Mouse (Mus musculus) forebrain, embryonic 15.5 days (tissue): ENCODE measurements at regions not wholly inside any gene's neighbourhood (a gene's known extent, or its start where the extent isn't known, plus 50 kb on each side); places are given as distances from the start of the nearest gene placed in this dataset.

Source experiments
- ATAC-seq: fragments of 200-750 bp; cut with Nextera tagmentation; replicated peaks from 2 replicates; pipeline ENCODE4 v1.8.0; 2017; ENCODE audit warnings: mild to moderate bottlenecking, moderate TSS enrichment, moderate library complexity
- H3K27ac ChIP-seq: fragments of 300-500 bp; sonication (generic); replicated peaks from 2 replicates; pipeline ENCODE4 v1.5.1; 2015; ENCODE audit warnings: mild to moderate bottlenecking, inconsistent platforms
- H3K27me3 ChIP-seq: fragments of 300-500 bp; sonication (generic); 2 replicates; pipeline ENCODE4 v1.6.1; 2015; ENCODE audit warnings: inconsistent platforms
- H3K36me3 ChIP-seq: fragments of 300-500 bp; sonication (generic); 2 replicates; pipeline ENCODE4 v1.6.1; 2015; ENCODE audit warnings: mild to moderate bottlenecking, inconsistent platforms
- H3K4me1 ChIP-seq: fragments of 300-500 bp; sonication (generic); 2 replicates; pipeline ENCODE4 v1.6.1; 2015; ENCODE audit warnings: inconsistent platforms
- H3K4me2 ChIP-seq: fragments of 300-500 bp; sonication (generic); replicated peaks from 2 replicates; pipeline ENCODE4 v1.6.1; 2015; ENCODE audit warnings: mild to moderate bottlenecking, inconsistent platforms
- H3K4me3 ChIP-seq: fragments of 300-500 bp; sonication (generic); 2 replicates; pipeline ENCODE4 v1.5.1; 2015; ENCODE audit warnings: mild to moderate bottlenecking, inconsistent platforms
- H3K9ac ChIP-seq: fragments of 300-500 bp; sonication (generic); replicated peaks from 2 replicates; pipeline ENCODE4 v1.6.1; 2015; ENCODE audit warnings: mild to moderate bottlenecking, inconsistent platforms
- H3K9me3 ChIP-seq: fragments of 300-500 bp; sonication (generic); 2 replicates; pipeline ENCODE4 v1.6.1; 2016; ENCODE audit warnings: inconsistent platforms
- WGBS: fragments of 180-500 bp; shearing (Covaris S2); methylation state at CpG from one replicate; pipeline ENCODE4 v1.1.7; 2015; ENCODE audit warnings: mixed read lengths; 5-methylcytosine and 5-hydroxymethylcytosine counted together

GRCm38 (mm10) chr8:5601116-5601515, 496.0 kb upstream of the Slc10a2 start:
- no peak overlapping the region for H3K4me2 ChIP-seq
- WGBS, result 54% methylated on average over 2 of the region's 2 CpGs
- no peaks in the 10 kb centered on the region for H3K9me3 ChIP-seq
- H3K4me3 ChIP-seq, result no peak overlapping the region
- H3K36me3 ChIP-seq, result no peaks in the 10 kb centered on the region
- no peaks in the 10 kb centered on the region for H3K27me3 ChIP-seq
- H3K9ac ChIP-seq, result no peak overlapping the region
- no peaks in the 10 kb centered on the region for H3K4me1 ChIP-seq
- H3K27ac ChIP-seq, result no peak overlapping the region
- ATAC-seq, result no peak

GRCm38 (mm10) chr8:5591571-5591970, 486.4 kb upstream of the Slc10a2 start:
- Histone ChIP-seq H3K9ac (no peak overlapping the region), H3K9me3 (no peaks in the 10 kb centered on the region), H3K4me2 (no peak overlapping the region), H3K27me3 (no peaks in the 10 kb centered on the region), H3K27ac (no peak overlapping the region), H3K4me3 (no peak overlapping the region), H3K4me1 (no peaks in the 10 kb centered on the region), H3K36me3 (no peaks in the 10 kb centered on the region)
- WGBS, result 59% methylated on average over 1 of the region's 1 CpGs
- peak; percentile 73 for ATAC-seq
